Mouse (Mus musculus): ENCODE measurements around the gene Gfra1. TPM values are rescaled to one million over a fixed set of nuclear protein-coding genes. Genes with fewer than 3 reads are reported as not detected.

Gfra1 gene
- total RNA-seq, 2 experiments from 2014 or later, result 3.5 to 3.6 TPM

- intact Hi-C loops (cut with DNase I), result no loop called here
Observed at GRCm38 (mm10) chr19:58341351-58341750, 114.4 kb downstream of the Gfra1 start.

GRCm38 (mm10) chr19:58340221-58340620 is 115.5 kb downstream of the Gfra1 start:
- intact Hi-C loops (cut with DNase I), result no loop called here
- no peak for DNase-seq (ENCODE audit: low spot score)

More at GRCm38 (mm10) chr19:58341351-58341750, 114.4 kb downstream of the Gfra1 start:
- DNase-seq (ENCODE audit: low spot score), result no peak

- no peak for DNase-seq (ENCODE audit: low spot score)
- intact Hi-C loops (cut with DNase I), result no loop called here
Observed at GRCm38 (mm10) chr19:58336802-58337201, 118.9 kb downstream of the Gfra1 start.

GRCm38 (mm10) chr19:58335585-58336530 is 119.9 kb downstream of the Gfra1 start:
- intact Hi-C loops (cut with DNase I), result no loop called here
- DNase-seq (ENCODE audit: low spot score), result no peak

- intact Hi-C loops (cut with DNase I), result no loop called here
- DNase-seq (ENCODE audit: low spot score), result no peak
Observed at GRCm38 (mm10) chr19:58329305-58329704, 126.4 kb downstream of the Gfra1 start.

- intact Hi-C loops (cut with DNase I), result no loop called here
Observed at GRCm38 (mm10) chr19:58328014-58328413, 127.7 kb downstream of the Gfra1 start.

GRCm38 (mm10) chr19:58316474-58316873 is 139.2 kb downstream of the Gfra1 start:
- intact Hi-C loops (cut with DNase I), result no loop called here
- DNase-seq (ENCODE audit: low spot score), result no peak

More at GRCm38 (mm10) chr19:58328014-58328413, 127.7 kb downstream of the Gfra1 start:
- no peak for DNase-seq (ENCODE audit: low spot score)

- DNase-seq (ENCODE audit: low spot score), result no peak
- intact Hi-C loops (cut with DNase I), result no loop called here
Observed at GRCm38 (mm10) chr19:58315681-58316080, 140.0 kb downstream of the Gfra1 start.

GRCm38 (mm10) chr19:58314631-58315030 is 141.1 kb downstream of the Gfra1 start:
- intact Hi-C loops (cut with DNase I), result no loop called here
- no peak for DNase-seq (ENCODE audit: low spot score)

- intact Hi-C loops (cut with DNase I), result no loop called here
- DNase-seq (ENCODE audit: low spot score), result no peak
Observed at GRCm38 (mm10) chr19:58313785-58314184, 141.9 kb downstream of the Gfra1 start.

- intact Hi-C loops (cut with DNase I), result no loop called here
- DNase-seq (ENCODE audit: low spot score), result no peak
Observed at GRCm38 (mm10) chr19:58312492-58312891, 143.2 kb downstream of the Gfra1 start.

GRCm38 (mm10) chr19:58310334-58311315 is 145.1 kb downstream of the Gfra1 start:
- DNase-seq (ENCODE audit: low spot score), result no peak
- intact Hi-C loops (cut with DNase I), result no loop called here

- DNase-seq (ENCODE audit: low spot score), result no peak
- intact Hi-C loops (cut with DNase I), result no loop called here
Observed at GRCm38 (mm10) chr19:58309620-58310275, 146.0 kb downstream of the Gfra1 start.

GRCm38 (mm10) chr19:58301105-58301504 is 154.6 kb downstream of the Gfra1 start:
- no peak for DNase-seq (ENCODE audit: low spot score)
- intact Hi-C loops (cut with DNase I), result no loop called here

GRCm38 (mm10) chr19:58297926-58298325 is 157.8 kb downstream of the Gfra1 start:
- intact Hi-C loops (cut with DNase I), result no loop called here
- DNase-seq (ENCODE audit: low spot score), result no peak

GRCm38 (mm10) chr19:58296842-58297190 is 158.9 kb downstream of the Gfra1 start:
- intact Hi-C loops (cut with DNase I), result no loop called here
- DNase-seq (ENCODE audit: low spot score), result no peak

- DNase-seq (ENCODE audit: low spot score), result peak; percentile 17
- intact Hi-C loops (cut with DNase I), result no loop called here
Observed at GRCm38 (mm10) chr19:58295986-58296841, 159.5 kb downstream of the Gfra1 start.

GRCm38 (mm10) chr19:58288145-58288544 is 167.6 kb downstream of the Gfra1 start:
- DNase-seq (ENCODE audit: low spot score), result no peak
- intact Hi-C loops (cut with DNase I), result no loop called here

GRCm38 (mm10) chr19:58275281-58275680 is 180.4 kb downstream of the Gfra1 start:
- intact Hi-C loops (cut with DNase I), result no loop called here
- DNase-seq (ENCODE audit: low spot score), result no peak

Data from heart, postnatal 25 days (tissue).